Mouse (Mus musculus): ENCODE measurements around the gene Ptk6. TPM values are rescaled to one million over a fixed set of nuclear protein-coding genes. Genes with fewer than 3 reads are reported as not detected.

Gene Ptk6
- total RNA-seq (2012; rRNA removed) (0.04 and 0.17 TPM in 2 replicates), total RNA-seq (2014; rRNA removed) (0.05 TPM in 1 of 2 replicates, not detected in the other), polyA plus RNA-seq (2012; ENCODE audit: insufficient read length, low read depth) (0.07 and 0.09 TPM in 2 replicates)

GRCm38 (mm10) chr2:181202422-181202821, at the start of gene Ptk6:
Ptk6 (minus strand) TSS chr2:181202789.
- in situ Hi-C loops (cut with MboI; ENCODE audit: low pct_ligation_motif_present, low pct_unique_long_range_greater_than_20kb, low sequenced_read_pairs): no loop called here
- TF ChIP-seq JUN (IDR thresholded peaks at IDR 0.05; ENCODE audit: insufficient read depth, low read depth, low read length) (no peak), MEF2A (IDR thresholded peaks at IDR 0.05; ENCODE audit: borderline replicate concordance, low read depth, low read length) (no peak), RAD21 (IDR thresholded peaks at IDR 0.05; ENCODE audit: low read depth, low read length) (no peak), POLR2AphosphoS2 (IDR thresholded peaks at IDR 0.05; ENCODE audit: low read depth, low read length) (no peak), IRF4 (IDR thresholded peaks at IDR 0.05; ENCODE audit: low read depth, low read length) (no peak), ZNF384 (IDR thresholded peaks at IDR 0.05; ENCODE audit: low read depth, low read length) (no peak), TCF12 (IDR thresholded peaks at IDR 0.05; ENCODE audit: low read depth, low read length) (no peak), EP300 (IDR thresholded peaks at IDR 0.05; ENCODE audit: low read length) (no peak), ZMIZ1 (IDR thresholded peaks at IDR 0.05; ENCODE audit: low read depth, low read length) (no peak), TBP (conservative IDR thresholded peaks at IDR 0.05; ENCODE audit: low read depth, low read length) (no peak)
- H3K4me1 ChIP-seq (ENCODE audit: control insufficient read depth in 1 of 2, insufficient read depth in 2 of 2): peaks cover 8 to 9% of the 10 kb centered on the region in 2 experiments; a peak in 3 of 4 replicates
- H3K36me3 ChIP-seq (replicated peaks in 1 of 2; ENCODE audit: control insufficient read depth in 1 of 2, insufficient read depth in 1 of 2, low read length in 1 of 2): no peaks in the 10 kb centered on the region
- H3K4me3 ChIP-seq (replicated peaks in 1 of 3; ENCODE audit: low read depth in 2 of 3, low read length in 2 of 3, poor library complexity in 1 of 3): no peak within 1 kb of the TSS
- no peaks in the 10 kb centered on the region for H3K9me3 ChIP-seq (replicated peaks; ENCODE audit: low read length)
- H3K79me2 ChIP-seq (replicated peaks; ENCODE audit: control insufficient read depth, extremely low read depth, insufficient read depth, poor library complexity, severe bottlenecking): no peaks in the 10 kb centered on the region
- H3K27me3 ChIP-seq (replicated peaks): no peaks in the 10 kb centered on the region
- H3K9ac ChIP-seq (ENCODE audit: insufficient read depth, low read depth): no peak within 1 kb of the TSS
- dilution Hi-C loops (cut with MboI; ENCODE audit: extremely low pct_ligation_motif_present, extremely low pct_unique_long_range_greater_than_20kb, low sequenced_read_pairs): no loop called here
- no peak within 1 kb of the TSS for H3K27ac ChIP-seq (ENCODE audit: insufficient read depth, low read depth)
- H3K4me2 ChIP-seq (ENCODE audit: insufficient read depth, low read depth, poor library complexity, severe bottlenecking): no peak within 1 kb of the TSS
- DNase-seq (ENCODE audit: extremely low read depth): no peak

GRCm38 (mm10) chr2:181251841-181252240, 49.3 kb upstream of the Ptk6 start:
- H3K27ac ChIP-seq (ENCODE audit: insufficient read depth, low read depth): no peak overlapping the region
- H3K27me3 ChIP-seq (replicated peaks): no peaks in the 10 kb centered on the region
- H3K9me3 ChIP-seq (replicated peaks; ENCODE audit: low read length): no peaks in the 10 kb centered on the region
- H3K4me2 ChIP-seq (ENCODE audit: insufficient read depth, low read depth, poor library complexity, severe bottlenecking): no peak overlapping the region
- dilution Hi-C loops (cut with MboI; ENCODE audit: extremely low pct_ligation_motif_present, extremely low pct_unique_long_range_greater_than_20kb, low sequenced_read_pairs): no loop called here
- in situ Hi-C loops (cut with MboI; ENCODE audit: low pct_ligation_motif_present, low pct_unique_long_range_greater_than_20kb, low sequenced_read_pairs): no loop called here
- DNase-seq (ENCODE audit: extremely low read depth): no peak
- H3K9ac ChIP-seq (ENCODE audit: insufficient read depth, low read depth): no peak overlapping the region
- H3K4me3 ChIP-seq (replicated peaks in 1 of 3; ENCODE audit: low read depth in 2 of 3, low read length in 2 of 3, poor library complexity in 1 of 3): no peak overlapping the region
- H3K36me3 ChIP-seq (replicated peaks in 1 of 2; ENCODE audit: control insufficient read depth in 1 of 2, insufficient read depth in 1 of 2, low read length in 1 of 2): peaks cover 33 to 61% of the 10 kb centered on the region in 2 experiments
- H3K4me1 ChIP-seq (ENCODE audit: control insufficient read depth in 1 of 2, insufficient read depth in 2 of 2): peaks cover 2 to 36% of the 10 kb centered on the region in 2 experiments; a peak in 2 of 4 replicates
- TF ChIP-seq ZMIZ1 (IDR thresholded peaks at IDR 0.05; ENCODE audit: low read depth, low read length): no peak
- no peak for TF ChIP-seq CHD2 (IDR thresholded peaks at IDR 0.05; ENCODE audit: low read length)
- no peak for TF ChIP-seq ZKSCAN1 (IDR thresholded peaks at IDR 0.05; ENCODE audit: borderline replicate concordance, low read depth, low read length)
- TF ChIP-seq POLR2A (IDR thresholded peaks at IDR 0.05; ENCODE audit: low read depth, low read length): no peak
- no peak for TF ChIP-seq ZNF384 (IDR thresholded peaks at IDR 0.05; ENCODE audit: low read depth, low read length)
- no peak for TF ChIP-seq SMC3 (IDR thresholded peaks at IDR 0.05; ENCODE audit: low read depth, low read length)
- H3K79me2 ChIP-seq (replicated peaks; ENCODE audit: control insufficient read depth, extremely low read depth, insufficient read depth, poor library complexity, severe bottlenecking): no peaks in the 10 kb centered on the region

All from CH12.LX (cell line).